Mouse (Mus musculus): Measurements from ENCODE around the gene Eomes. TPM values are rescaled to one million over a fixed set of nuclear protein-coding genes. Genes with fewer than 3 reads are reported as not detected.

Gene Eomes
- polyA plus RNA-seq, 1 experiment from 2014 or later = 0.10 TPM

- peak overlapping the region; percentile 93 for H3K4me3 ChIP-seq (replicated peaks)
- H3K4me2 ChIP-seq = peak overlapping the region; percentile 89
- peak; percentile 40 for ATAC-seq (ENCODE audit: insufficient read depth, low FRiP score, low read depth)
- H3K9me3 ChIP-seq = no peaks in the 10 kb centered on the region
- H3K4me1 ChIP-seq = peaks cover 19% of the 10 kb centered on the region
- H3K27ac ChIP-seq = peak overlapping the region; percentile 76; the same call in 1 of the 2 replicates
- no peaks in the 10 kb centered on the region for H3K27me3 ChIP-seq (replicated peaks)
- H3K36me3 ChIP-seq = no peaks in the 10 kb centered on the region
- under 1% methylated on average over 57 of the region's 57 CpGs for WGBS
- peak overlapping the region; percentile 78 for H3K9ac ChIP-seq
Measured at GRCm38 (mm10) chr9:118506404-118507231, 28.6 kb downstream of the Eomes start.

GRCm38 (mm10) chr9:118507552-118507951 is 29.5 kb downstream of the Eomes start:
- Histone ChIP-seq H3K27ac (no peak overlapping the region), H3K9me3 (no peaks in the 10 kb centered on the region), H3K4me3 (replicated peaks) (peak overlapping the region; percentile 93), H3K4me2 (peak overlapping the region; percentile 89), H3K9ac (no peak overlapping the region), H3K27me3 (replicated peaks) (no peaks in the 10 kb centered on the region), H3K36me3 (no peaks in the 10 kb centered on the region), H3K4me1 (peaks cover 22% of the 10 kb centered on the region)
- no peak for ATAC-seq (ENCODE audit: insufficient read depth, low FRiP score, low read depth)
- WGBS = 75% methylated on average over 6 of the region's 6 CpGs

GRCm38 (mm10) chr9:118508601-118509000 is 30.6 kb downstream of the Eomes start:
- H3K4me1 ChIP-seq = peaks cover 22% of the 10 kb centered on the region
- H3K27me3 ChIP-seq (replicated peaks) = no peaks in the 10 kb centered on the region
- ATAC-seq (ENCODE audit: insufficient read depth, low FRiP score, low read depth) = no peak
- H3K4me3 ChIP-seq (replicated peaks) = no peak overlapping the region
- no peaks in the 10 kb centered on the region for H3K9me3 ChIP-seq
- H3K4me2 ChIP-seq = no peak overlapping the region
- no peak overlapping the region for H3K9ac ChIP-seq
- no peak overlapping the region for H3K27ac ChIP-seq
- no peaks in the 10 kb centered on the region for H3K36me3 ChIP-seq
- 86% methylated on average over 7 of the region's 7 CpGs for WGBS

GRCm38 (mm10) chr9:118510941-118511690 is 33.1 kb downstream of the Eomes start:
- Histone ChIP-seq H3K4me3 (replicated peaks) (no peak overlapping the region), H3K36me3 (0 out of 2 replicates have a peak, but pooled peaks cover 9% of the 10 kb centered on the region), H3K9me3 (no peaks in the 10 kb centered on the region), H3K4me1 (peaks cover 22% of the 10 kb centered on the region), H3K9ac (no peak overlapping the region), H3K27ac (peak overlapping the region; percentile 16), H3K4me2 (no peak overlapping the region), H3K27me3 (replicated peaks) (no peaks in the 10 kb centered on the region)
- ATAC-seq (ENCODE audit: insufficient read depth, low FRiP score, low read depth) = no peak
- 68% methylated on average over 15 of the region's 15 CpGs for WGBS

- no peak overlapping the region for H3K9ac ChIP-seq
- no peak overlapping the region for H3K4me2 ChIP-seq
- 48% methylated on average over 3 of the region's 3 CpGs for WGBS
- no peak overlapping the region for H3K4me3 ChIP-seq (replicated peaks)
- peak overlapping the region; percentile 70 for H3K27ac ChIP-seq
- H3K4me1 ChIP-seq = peaks cover 15% of the 10 kb centered on the region
- H3K36me3 ChIP-seq = 0 out of 2 replicates have a peak, but pooled peaks cover 9% of the 10 kb centered on the region
- H3K9me3 ChIP-seq = no peaks in the 10 kb centered on the region
- ATAC-seq (ENCODE audit: insufficient read depth, low FRiP score, low read depth) = peak; percentile 89
- no peaks in the 10 kb centered on the region for H3K27me3 ChIP-seq (replicated peaks)
Measured at GRCm38 (mm10) chr9:118512681-118513233, 34.7 kb downstream of the Eomes start.

GRCm38 (mm10) chr9:118515476-118515875 is 37.5 kb downstream of the Eomes start:
- 0 out of 2 replicates have a peak, but pooled peaks cover 9% of the 10 kb centered on the region for H3K36me3 ChIP-seq
- no peak overlapping the region for H3K9ac ChIP-seq
- no peaks in the 10 kb centered on the region for H3K9me3 ChIP-seq
- peaks cover 8% of the 10 kb centered on the region; the same call in 1 of the 2 replicates for H3K4me1 ChIP-seq
- no peaks in the 10 kb centered on the region for H3K27me3 ChIP-seq (replicated peaks)
- H3K27ac ChIP-seq = no peak overlapping the region
- WGBS = 91% methylated on average over 6 of the region's 6 CpGs
- no peak overlapping the region for H3K4me3 ChIP-seq (replicated peaks)
- no peak overlapping the region for H3K4me2 ChIP-seq
- no peak for ATAC-seq (ENCODE audit: insufficient read depth, low FRiP score, low read depth)

GRCm38 (mm10) chr9:118516162-118516561 is 38.1 kb downstream of the Eomes start:
- Histone ChIP-seq H3K4me3 (replicated peaks) (no peak overlapping the region), H3K27ac (no peak overlapping the region), H3K9me3 (no peaks in the 10 kb centered on the region), H3K9ac (no peak overlapping the region), H3K4me1 (peaks cover 12% of the 10 kb centered on the region; the same call in 1 of the 2 replicates), H3K27me3 (replicated peaks) (no peaks in the 10 kb centered on the region), H3K36me3 (0 out of 2 replicates have a peak, but pooled peaks cover 9% of the 10 kb centered on the region), H3K4me2 (no peak overlapping the region)
- WGBS = 87% methylated on average over 3 of the region's 3 CpGs
- no peak for ATAC-seq (ENCODE audit: insufficient read depth, low FRiP score, low read depth)

GRCm38 (mm10) chr9:118517619-118518018 is 39.6 kb downstream of the Eomes start:
- 0 out of 2 replicates have a peak, but pooled peaks cover 9% of the 10 kb centered on the region for H3K36me3 ChIP-seq
- no peak for ATAC-seq (ENCODE audit: insufficient read depth, low FRiP score, low read depth)
- no peak overlapping the region for H3K9ac ChIP-seq
- WGBS = 76% methylated on average over 8 of the region's 8 CpGs
- H3K4me3 ChIP-seq (replicated peaks) = no peak overlapping the region
- no peaks in the 10 kb centered on the region for H3K27me3 ChIP-seq (replicated peaks)
- H3K4me1 ChIP-seq = peaks cover 4% of the 10 kb centered on the region; the same call in 1 of the 2 replicates
- H3K27ac ChIP-seq = no peak overlapping the region
- H3K9me3 ChIP-seq = no peaks in the 10 kb centered on the region
- no peak overlapping the region for H3K4me2 ChIP-seq

GRCm38 (mm10) chr9:118519101-118519500 is 41.1 kb downstream of the Eomes start:
- H3K4me2 ChIP-seq = no peak overlapping the region
- H3K9ac ChIP-seq = no peak overlapping the region
- 73% methylated on average over 8 of the region's 8 CpGs for WGBS
- 0 out of 2 replicates have a peak, but pooled peaks cover 9% of the 10 kb centered on the region for H3K36me3 ChIP-seq
- H3K4me1 ChIP-seq = peaks cover 4% of the 10 kb centered on the region; the same call in 1 of the 2 replicates
- no peaks in the 10 kb centered on the region for H3K9me3 ChIP-seq
- ATAC-seq (ENCODE audit: insufficient read depth, low FRiP score, low read depth) = no peak
- no peak overlapping the region for H3K4me3 ChIP-seq (replicated peaks)
- no peaks in the 10 kb centered on the region for H3K27me3 ChIP-seq (replicated peaks)
- no peak overlapping the region for H3K27ac ChIP-seq

GRCm38 (mm10) chr9:118520011-118520410 is 42.0 kb downstream of the Eomes start:
- ATAC-seq (ENCODE audit: insufficient read depth, low FRiP score, low read depth) = no peak
- H3K27me3 ChIP-seq (replicated peaks) = no peaks in the 10 kb centered on the region
- H3K4me3 ChIP-seq (replicated peaks) = no peak overlapping the region
- H3K4me1 ChIP-seq = peaks cover 4% of the 10 kb centered on the region; the same call in 1 of the 2 replicates
- H3K27ac ChIP-seq = no peak overlapping the region
- H3K9me3 ChIP-seq = no peaks in the 10 kb centered on the region
- 0 out of 2 replicates have a peak, but pooled peaks cover 4% of the 10 kb centered on the region for H3K36me3 ChIP-seq
- no peak overlapping the region for H3K9ac ChIP-seq
- H3K4me2 ChIP-seq = no peak overlapping the region
- 36% methylated on average over 8 of the region's 8 CpGs for WGBS

GRCm38 (mm10) chr9:118520858-118521257 is 42.8 kb downstream of the Eomes start:
- Histone ChIP-seq H3K4me1 (peaks cover 4% of the 10 kb centered on the region; the same call in 1 of the 2 replicates), H3K27me3 (replicated peaks) (no peaks in the 10 kb centered on the region), H3K4me3 (replicated peaks) (no peak overlapping the region), H3K36me3 (no peaks in the 10 kb centered on the region), H3K9me3 (no peaks in the 10 kb centered on the region), H3K9ac (no peak overlapping the region), H3K27ac (no peak overlapping the region), H3K4me2 (no peak overlapping the region)
- WGBS = 35% methylated on average over 3 of the region's 3 CpGs
- ATAC-seq (ENCODE audit: insufficient read depth, low FRiP score, low read depth) = no peak
